Mouse (Mus musculus): Measurements from ENCODE around the gene Rpl14. TPM values are rescaled to one million over a fixed set of nuclear protein-coding genes. Genes with fewer than 3 reads are reported as not detected.

Rpl14 gene
- total and polyA plus RNA-seq, 2 experiments from 2014 or later: 146 to 355 TPM

- Histone ChIP-seq H3K27ac (ENCODE audit: low read depth) (no peak overlapping the region), H3K36me3 (replicated peaks; ENCODE audit: control insufficient read depth, insufficient read depth, low read length) (no peaks in the 10 kb centered on the region), H3K27me3 (ENCODE audit: control insufficient read depth, insufficient read depth, low read length) (no peaks in the 10 kb centered on the region), H3K9ac (replicated peaks; ENCODE audit: low read depth, low read length) (no peak overlapping the region), H3K4me3 (ENCODE audit: low read depth, low read length) (no peak overlapping the region), H3K4me1 (ENCODE audit: control insufficient read depth, insufficient read depth) (no peaks in the 10 kb centered on the region), H3K4me2 (ENCODE audit: low read depth, low read length) (no peak overlapping the region), H3K9me3 (replicated peaks; ENCODE audit: control insufficient read depth, low read length) (no peaks in the 10 kb centered on the region)
- under 1% methylated on average over 9 of the region's 9 CpGs for WGBS
- ATAC-seq (ENCODE audit: insufficient read depth, low read depth) (peak; percentile 49; the same call in 1 of the 2 replicates), DNase-seq (ENCODE audit: low spot score) (peak; percentile 41)
- TF ChIP-seq EP300 (IDR thresholded peaks at IDR 0.05; ENCODE audit: low read depth): no peak
- peak; percentile 83 for TF ChIP-seq CTCF (IDR thresholded peaks at IDR 0.05; ENCODE audit: low read depth)
These were observed 20.2 kb downstream of the Rpl14 start for GRCm38 (mm10) chr9:120591490-120591889.

- Histone ChIP-seq H3K9ac (replicated peaks; ENCODE audit: low read depth, low read length) (no peak overlapping the region), H3K4me1 (ENCODE audit: control insufficient read depth, insufficient read depth) (no peaks in the 10 kb centered on the region), H3K36me3 (replicated peaks; ENCODE audit: control insufficient read depth, insufficient read depth, low read length) (no peaks in the 10 kb centered on the region), H3K4me2 (ENCODE audit: low read depth, low read length) (no peak overlapping the region), H3K9me3 (replicated peaks; ENCODE audit: control insufficient read depth, low read length) (no peaks in the 10 kb centered on the region), H3K27ac (ENCODE audit: low read depth) (no peak overlapping the region), H3K27me3 (ENCODE audit: control insufficient read depth, insufficient read depth, low read length) (no peaks in the 10 kb centered on the region), H3K4me3 (ENCODE audit: low read depth, low read length) (no peak overlapping the region)
- no peak for DNase-seq (ENCODE audit: low spot score)
- 64% methylated on average over 9 of the region's 9 CpGs for WGBS
- TF ChIP-seq CTCF (IDR thresholded peaks at IDR 0.05; ENCODE audit: low read depth): no peak
- no peak for TF ChIP-seq EP300 (IDR thresholded peaks at IDR 0.05; ENCODE audit: low read depth)
- no peak for ATAC-seq (ENCODE audit: insufficient read depth, low read depth)
These were observed 22.3 kb downstream of the Rpl14 start for GRCm38 (mm10) chr9:120593383-120594101.

- DNase-seq (ENCODE audit: low spot score) (no peak), ATAC-seq (ENCODE audit: insufficient read depth, low read depth) (no peak)
- Histone ChIP-seq H3K27ac (ENCODE audit: low read depth) (no peak overlapping the region), H3K27me3 (ENCODE audit: control insufficient read depth, insufficient read depth, low read length) (no peaks in the 10 kb centered on the region), H3K9ac (replicated peaks; ENCODE audit: low read depth, low read length) (no peak overlapping the region), H3K36me3 (replicated peaks; ENCODE audit: control insufficient read depth, insufficient read depth, low read length) (no peaks in the 10 kb centered on the region), H3K9me3 (replicated peaks; ENCODE audit: control insufficient read depth, low read length) (no peaks in the 10 kb centered on the region), H3K4me1 (ENCODE audit: control insufficient read depth, insufficient read depth) (no peaks in the 10 kb centered on the region), H3K4me2 (ENCODE audit: low read depth, low read length) (no peak overlapping the region), H3K4me3 (ENCODE audit: low read depth, low read length) (no peak overlapping the region)
- no peak for TF ChIP-seq EP300 (IDR thresholded peaks at IDR 0.05; ENCODE audit: low read depth)
- no peak for TF ChIP-seq CTCF (IDR thresholded peaks at IDR 0.05; ENCODE audit: low read depth)
- 62% methylated on average over 6 of the region's 6 CpGs for WGBS
These were observed 23.6 kb downstream of the Rpl14 start for GRCm38 (mm10) chr9:120594839-120595238.

- DNase-seq (ENCODE audit: low spot score) (no peak), ATAC-seq (ENCODE audit: insufficient read depth, low read depth) (no peak)
- no peak overlapping the region for H3K4me3 ChIP-seq (ENCODE audit: low read depth, low read length)
- no peaks in the 10 kb centered on the region for H3K4me1 ChIP-seq (ENCODE audit: control insufficient read depth, insufficient read depth)
- no peak for TF ChIP-seq EP300 (IDR thresholded peaks at IDR 0.05; ENCODE audit: low read depth)
- no peak for TF ChIP-seq CTCF (IDR thresholded peaks at IDR 0.05; ENCODE audit: low read depth)
- H3K27ac ChIP-seq (ENCODE audit: low read depth): no peak overlapping the region
- no peaks in the 10 kb centered on the region for H3K36me3 ChIP-seq (replicated peaks; ENCODE audit: control insufficient read depth, insufficient read depth, low read length)
- no peak overlapping the region for H3K4me2 ChIP-seq (ENCODE audit: low read depth, low read length)
- H3K9ac ChIP-seq (replicated peaks; ENCODE audit: low read depth, low read length): no peak overlapping the region
- no peaks in the 10 kb centered on the region for H3K27me3 ChIP-seq (ENCODE audit: control insufficient read depth, insufficient read depth, low read length)
- WGBS: 71% methylated on average over 4 of the region's 4 CpGs
- H3K9me3 ChIP-seq (replicated peaks; ENCODE audit: control insufficient read depth, low read length): no peaks in the 10 kb centered on the region
These were observed 24.1 kb downstream of the Rpl14 start for GRCm38 (mm10) chr9:120595306-120595705.

GRCm38 (mm10) chr9:120601488-120602171 lies 30.4 kb downstream of the Rpl14 start:
- Histone ChIP-seq H3K9ac (replicated peaks; ENCODE audit: low read depth, low read length) (no peak overlapping the region), H3K27me3 (ENCODE audit: control insufficient read depth, insufficient read depth, low read length) (no peaks in the 10 kb centered on the region), H3K36me3 (replicated peaks; ENCODE audit: control insufficient read depth, insufficient read depth, low read length) (no peaks in the 10 kb centered on the region), H3K4me1 (ENCODE audit: control insufficient read depth, insufficient read depth) (no peaks in the 10 kb centered on the region), H3K4me2 (ENCODE audit: low read depth, low read length) (peak overlapping the region; percentile 30), H3K27ac (ENCODE audit: low read depth) (no peak overlapping the region), H3K9me3 (replicated peaks; ENCODE audit: control insufficient read depth, low read length) (no peaks in the 10 kb centered on the region), H3K4me3 (ENCODE audit: low read depth, low read length) (peak overlapping the region; percentile 15; the same call in 1 of the 2 replicates)
- ATAC-seq (ENCODE audit: insufficient read depth, low read depth): peak; percentile 68
- DNase-seq (ENCODE audit: low spot score): peak; percentile 72
- 17% methylated on average over 17 of the region's 17 CpGs for WGBS
- peak; percentile 92 for TF ChIP-seq CTCF (IDR thresholded peaks at IDR 0.05; ENCODE audit: low read depth)
- TF ChIP-seq EP300 (IDR thresholded peaks at IDR 0.05; ENCODE audit: low read depth): no peak
